Mouse (Mus musculus) adrenal gland, postnatal 14 days (tissue): ENCODE measurements around the gene Ptges3l. TPM values are rescaled to one million over a fixed set of nuclear protein-coding genes. Genes with fewer than 3 reads are reported as not detected.
"Not testable (repeated sequence)": the region's sequence is repeated elsewhere in the genome, so short reads cannot be mapped to it uniquely, and the experiment has no call there.

Experiments used
- DNase-seq: peaks from one replicate; pipeline ENCODE4 v3.0.0; 2021; ENCODE audit warnings: mixed read lengths
- long read RNA-seq, 2 experiments: library from polyadenylated mRNA; stranded (forward); transcript quantifications; one replicate each; pipeline ENCODE4 v2.0.0; 2021
- total RNA-seq: library from RNA; stranded (reverse); gene quantifications from 2 replicates; pipeline ENCODE4 v1.2.3, GENCODE M21; 2021

Ptges3l gene
- 3.2 and 5.3 TPM in 2 replicates for total RNA-seq
- long read RNA-seq, experiment 1, partial matches to known transcripts, result 2 of 5 reads
- long read RNA-seq, experiment 1, other reads (novel, unspliced or antisense), result 1 of 5 reads
- long read RNA-seq, experiment 2, partial matches to known transcripts, result 0 of 3 reads
- long read RNA-seq, experiment 2, other reads (novel, unspliced or antisense), result 0 of 3 reads

DNA sequence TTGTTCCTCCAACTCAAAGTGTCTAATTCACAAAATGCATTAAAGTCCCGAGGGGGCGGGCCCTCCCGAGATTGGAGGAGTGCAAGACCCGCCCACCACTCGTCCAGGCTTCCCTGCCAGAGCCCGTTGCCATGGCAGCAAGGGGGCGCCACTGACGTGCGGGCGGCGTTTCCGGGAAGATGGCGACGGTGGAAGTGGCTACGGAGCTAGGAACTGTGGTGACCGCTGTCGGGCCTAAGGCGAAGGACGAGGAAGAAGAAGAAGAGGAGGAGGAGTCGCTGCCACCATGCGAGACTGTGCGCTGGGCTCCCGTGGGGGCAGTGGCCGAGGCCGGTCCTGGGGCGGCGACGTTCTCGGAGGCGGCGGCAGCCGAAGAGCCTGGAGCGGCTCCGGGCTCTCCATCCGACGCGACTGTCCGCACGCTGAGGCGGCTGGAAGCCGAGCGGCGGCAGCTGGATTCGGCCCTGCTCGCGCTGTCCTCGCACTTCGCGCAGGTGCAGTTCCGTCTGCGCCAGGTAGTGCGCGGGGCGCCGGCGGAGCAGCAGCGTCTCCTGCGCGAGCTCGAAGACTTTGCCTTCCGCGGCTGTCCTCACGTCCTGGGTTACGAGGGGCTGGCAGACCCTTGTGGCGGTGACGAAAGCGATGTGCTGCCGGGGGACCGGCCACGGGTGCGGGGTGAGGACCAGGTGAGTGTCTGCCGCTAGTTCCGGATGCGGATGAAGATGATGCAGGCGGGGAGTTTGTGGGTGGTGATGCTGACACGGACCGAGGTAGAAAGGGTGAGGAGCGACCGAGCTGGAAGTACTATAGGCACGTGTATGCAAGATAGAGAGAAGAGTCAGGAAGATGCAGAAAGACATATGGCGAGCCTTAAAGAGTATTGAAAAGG is at the start of gene Ptges3l, which contains the start of gene Rundc1:
Gene Ptges3l, minus strand, starts transcription at position 409 of the 889 bp plus-strand sequence.
Gene Rundc1, plus strand, starts transcription at position 161 of the 889 bp plus-strand sequence.
- peak; percentile 100 for DNase-seq

DNA sequence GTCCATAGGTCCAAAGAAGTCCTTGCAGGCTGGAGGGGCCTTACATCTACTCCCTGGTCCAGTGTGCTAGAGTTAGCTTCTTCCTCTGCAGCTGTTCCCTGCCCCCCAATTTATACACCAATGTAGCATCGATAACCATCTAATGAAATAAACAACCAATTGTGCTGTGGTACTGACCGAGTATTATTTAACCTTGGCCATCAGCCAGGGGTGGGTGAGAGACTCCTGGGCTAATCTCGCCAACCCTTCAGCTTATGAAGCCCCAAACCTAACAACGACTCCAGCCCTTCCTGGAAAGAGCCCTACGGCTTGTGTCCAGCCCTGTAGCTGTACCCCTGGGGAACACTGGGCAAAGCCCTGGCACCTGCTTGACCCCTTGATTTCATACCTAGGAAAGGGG is 49.2 kb upstream of the Ptges3l start:
- no peak for DNase-seq

DNA sequence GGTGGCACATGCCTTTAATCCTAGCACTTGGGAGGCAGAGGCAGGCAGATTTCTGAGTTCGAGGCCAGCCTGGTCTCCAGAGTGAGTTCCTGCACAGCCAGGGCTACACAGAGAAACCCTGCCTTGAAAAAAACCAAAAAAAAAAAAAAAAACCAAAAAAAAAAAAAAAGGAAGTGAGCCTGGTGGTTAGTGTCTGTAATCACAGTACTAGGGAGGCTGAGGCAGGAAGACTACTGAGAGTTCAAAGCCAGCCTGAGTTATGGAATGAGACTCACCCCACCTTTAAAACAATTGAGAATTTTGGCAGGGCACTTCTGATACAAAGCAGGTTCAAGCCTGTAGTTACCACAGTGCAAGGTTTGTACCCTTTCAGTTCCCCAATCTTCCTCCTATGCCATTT is 48.6 kb upstream of the Ptges3l start:
- DNase-seq, result not testable (repeated sequence)

DNA sequence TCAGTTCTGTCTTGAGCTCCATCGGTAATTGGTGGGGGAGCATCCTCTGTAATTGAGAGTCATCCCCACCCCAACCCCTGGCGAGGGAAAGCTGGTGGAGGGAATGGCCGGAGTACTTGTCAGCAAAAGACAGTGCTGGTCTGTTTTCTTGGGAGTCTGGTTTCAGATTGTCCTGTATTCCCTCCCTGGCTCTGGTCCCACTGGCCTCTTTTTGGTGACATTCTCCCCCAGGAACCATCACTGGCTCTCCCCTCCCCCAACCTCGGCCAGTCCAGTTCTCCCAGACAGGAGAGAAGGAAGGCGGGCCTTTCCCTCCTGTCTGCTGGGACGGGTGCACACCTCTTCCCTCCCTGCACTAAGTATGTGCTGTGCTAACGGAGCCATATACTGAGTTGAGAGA is 47.2 kb upstream of the Ptges3l start:
- DNase-seq, result no peak

DNA sequence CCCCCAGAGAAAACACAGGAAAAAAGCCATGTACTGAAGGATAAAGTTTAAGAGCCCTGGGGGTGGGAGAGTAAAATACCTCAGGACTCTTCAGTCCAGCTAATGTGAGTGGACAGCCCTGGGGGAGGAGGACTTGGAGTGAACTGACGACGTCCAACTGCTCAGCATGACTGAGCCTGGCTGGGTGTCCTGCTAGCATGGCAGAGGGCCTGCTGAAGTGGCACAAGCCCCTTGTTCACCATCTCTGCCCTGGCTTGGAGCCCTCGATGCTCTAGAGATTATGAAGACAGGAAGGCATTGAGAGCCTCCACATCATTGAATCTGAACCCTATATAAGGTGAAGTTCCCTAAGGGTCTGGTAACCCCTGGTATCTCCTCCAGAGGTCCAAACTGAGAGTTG is 46.8 kb upstream of the Ptges3l start:
- no peak for DNase-seq

DNA sequence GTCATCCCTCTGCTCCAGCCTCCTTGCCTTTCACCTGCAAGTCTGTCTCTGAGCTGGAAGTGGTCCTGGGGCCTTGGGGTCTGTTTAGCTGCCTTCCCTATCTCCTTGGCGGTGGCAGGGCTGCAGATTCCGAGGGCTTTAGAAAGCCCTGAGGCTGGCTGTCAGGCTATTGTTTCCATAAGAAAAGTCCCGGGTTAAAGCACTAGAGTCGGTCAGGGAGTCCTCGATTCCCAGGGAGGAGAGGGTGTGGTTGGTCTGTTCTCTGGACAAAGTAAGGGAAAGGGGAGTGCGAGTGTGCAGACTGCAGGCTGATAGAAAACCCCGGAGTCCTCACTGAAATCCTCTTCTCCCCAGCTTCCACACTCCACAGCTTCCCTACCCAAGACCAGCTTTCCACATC is 45.1 kb upstream of the Ptges3l start:
- DNase-seq, result no peak

DNA sequence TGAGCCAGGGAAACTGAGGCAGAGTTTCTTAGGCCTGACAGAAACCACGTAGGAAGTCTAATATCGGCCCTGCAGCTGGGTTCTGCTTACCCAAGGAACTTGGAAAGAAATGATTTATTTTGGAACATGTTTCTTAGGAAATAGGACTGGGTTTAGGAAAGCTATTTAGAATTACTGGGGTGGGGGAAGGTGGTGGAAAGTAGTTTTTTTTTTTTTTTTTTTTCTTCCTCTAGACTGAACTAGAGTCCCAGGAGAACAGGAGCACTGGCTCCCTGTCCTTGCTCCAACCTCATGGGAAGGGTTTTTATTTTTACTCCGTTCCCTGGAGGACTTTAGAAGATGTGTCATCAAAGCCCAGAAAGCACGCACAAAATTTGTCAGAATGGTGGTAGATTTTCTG is 44.0 kb upstream of the Ptges3l start:
- DNase-seq, result no peak

DNA sequence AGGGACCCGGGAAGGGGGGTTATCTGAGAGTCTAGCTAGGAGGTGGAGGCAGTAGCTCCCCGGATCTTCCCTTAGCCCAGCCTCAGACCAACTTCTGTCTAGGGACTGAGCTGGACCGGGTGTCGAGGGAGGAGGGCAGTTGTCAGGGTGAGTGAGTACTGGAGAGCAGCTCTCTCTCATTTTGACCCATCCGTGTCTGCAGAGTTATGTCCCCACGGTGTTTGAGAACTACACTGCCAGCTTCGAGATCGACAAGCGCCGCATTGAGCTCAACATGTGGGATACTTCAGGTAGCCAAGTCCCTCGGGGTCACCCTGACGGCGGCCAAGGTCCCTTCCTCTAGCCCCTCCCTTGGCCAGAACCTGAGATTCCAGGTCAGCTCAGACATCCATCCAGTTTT is 43.6 kb upstream of the Ptges3l start:
- DNase-seq, result no peak

DNA sequence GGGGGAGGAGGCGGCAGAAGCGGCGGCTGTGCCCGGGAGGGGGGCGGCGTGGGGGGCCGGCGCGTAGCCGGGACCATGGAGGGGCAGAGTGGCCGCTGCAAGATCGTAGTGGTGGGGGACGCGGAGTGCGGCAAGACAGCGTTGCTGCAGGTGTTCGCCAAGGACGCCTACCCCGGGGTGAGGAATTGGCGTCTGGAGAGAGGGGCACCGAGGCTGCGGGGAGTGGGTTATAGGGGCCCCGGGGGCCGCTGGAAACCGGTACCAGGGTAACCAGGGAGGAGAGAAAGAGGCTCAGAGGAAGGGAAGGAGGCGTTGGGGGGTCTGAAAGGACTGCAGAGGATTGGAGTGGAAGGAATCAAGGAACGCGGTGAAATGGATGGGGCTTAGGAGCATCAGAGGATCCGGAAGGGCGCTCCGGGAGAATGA is 43.1 kb upstream of the Ptges3l start:
- DNase-seq, result no peak

DNA sequence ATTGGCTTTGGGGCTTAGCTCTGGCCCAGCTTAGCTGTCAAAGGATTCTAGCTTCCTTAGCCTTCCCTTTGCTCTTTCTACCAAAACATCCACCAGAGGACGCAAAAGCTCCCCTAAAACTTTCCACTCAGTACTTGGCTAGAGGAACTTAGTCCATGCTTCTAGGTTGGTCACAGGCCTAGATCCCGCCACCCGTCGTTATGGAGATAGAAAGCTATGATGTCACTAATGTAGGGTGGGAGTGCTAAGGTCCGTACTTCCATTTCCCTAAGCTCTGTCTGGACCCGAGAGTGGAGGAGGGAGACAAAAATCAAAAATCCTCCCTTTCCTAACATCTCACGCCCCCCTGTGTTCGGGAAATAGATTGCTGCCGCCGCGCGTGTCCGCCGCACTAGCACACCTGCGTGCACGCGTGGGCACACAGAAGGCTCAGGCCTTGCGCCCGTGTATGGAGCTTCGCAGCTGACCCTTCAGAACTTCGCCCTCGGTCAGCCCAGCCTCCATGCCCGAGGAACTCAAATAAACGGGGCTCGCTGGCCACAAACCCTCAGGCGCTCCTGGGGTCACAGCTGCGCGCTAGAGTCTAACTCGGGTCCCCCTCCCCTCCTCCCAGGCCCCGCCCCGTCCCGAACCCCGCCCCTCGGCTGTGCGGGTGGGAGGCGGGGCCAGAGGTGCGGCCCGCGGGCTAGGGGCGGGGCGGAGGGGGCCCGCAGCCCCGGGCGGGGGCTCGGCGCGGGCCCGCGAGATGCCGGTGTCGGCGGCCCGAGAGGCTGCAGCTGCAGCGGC is 42.5 kb upstream of the Ptges3l start:
- peak; percentile 84 for DNase-seq

DNA sequence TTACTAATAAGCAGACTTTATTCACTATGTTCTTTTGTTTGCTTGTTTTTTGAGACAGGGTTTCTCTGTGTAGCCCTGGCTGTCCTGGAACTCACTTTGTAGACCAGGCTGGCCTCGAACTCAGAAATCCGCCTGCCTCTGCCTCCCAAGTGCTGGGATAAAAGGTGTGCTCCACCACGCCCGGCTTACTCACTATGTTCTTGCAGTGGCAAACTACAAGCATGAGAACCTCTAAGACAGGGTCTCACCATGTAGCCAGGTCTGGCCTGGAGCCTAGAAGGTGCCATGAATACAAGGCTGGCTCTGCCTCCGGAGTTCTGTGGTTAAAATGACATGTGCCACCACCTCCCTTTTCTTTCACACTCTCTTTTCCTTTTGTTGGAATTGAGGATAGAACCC is 41.4 kb upstream of the Ptges3l start:
- not testable (repeated sequence) for DNase-seq

DNA sequence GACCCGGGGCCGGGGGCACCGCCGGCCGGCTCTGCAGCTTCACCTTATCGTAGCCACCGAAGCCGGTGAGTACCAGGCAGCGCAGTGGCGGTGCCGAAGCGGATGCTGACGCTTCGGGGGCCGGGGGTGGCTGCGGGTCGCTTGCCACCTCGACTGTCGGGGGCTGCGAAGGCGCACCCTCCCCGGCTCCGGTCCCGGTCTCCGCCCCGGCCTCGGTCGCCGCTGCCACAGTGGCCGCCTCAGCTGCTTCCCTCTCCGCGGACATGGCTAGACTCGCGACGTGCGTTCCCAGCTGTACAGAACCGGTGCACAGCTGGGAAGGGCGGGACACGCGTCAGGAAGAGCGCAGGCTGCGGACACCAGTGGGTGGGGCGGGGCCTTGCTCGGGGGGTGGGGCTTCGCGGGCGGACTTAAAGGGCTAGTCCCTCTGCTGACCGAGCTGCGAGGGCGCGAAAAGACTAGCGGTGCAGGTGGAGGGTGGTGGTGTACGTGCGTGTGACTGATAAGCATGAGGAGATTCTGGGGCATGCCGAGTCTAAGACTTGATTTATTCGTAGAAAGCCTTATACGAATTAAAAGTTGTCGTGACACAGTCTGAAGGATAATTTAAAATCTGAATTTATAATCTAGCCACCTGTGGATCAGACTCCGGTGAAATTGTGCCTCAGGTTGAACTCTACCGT is 40.9 kb upstream of the Ptges3l start, which contains the start of gene Vat1:
Gene Vat1, minus strand, starts transcription at position 362 of the 683 bp plus-strand sequence.
- DNase-seq, result peak; percentile 87

DNA sequence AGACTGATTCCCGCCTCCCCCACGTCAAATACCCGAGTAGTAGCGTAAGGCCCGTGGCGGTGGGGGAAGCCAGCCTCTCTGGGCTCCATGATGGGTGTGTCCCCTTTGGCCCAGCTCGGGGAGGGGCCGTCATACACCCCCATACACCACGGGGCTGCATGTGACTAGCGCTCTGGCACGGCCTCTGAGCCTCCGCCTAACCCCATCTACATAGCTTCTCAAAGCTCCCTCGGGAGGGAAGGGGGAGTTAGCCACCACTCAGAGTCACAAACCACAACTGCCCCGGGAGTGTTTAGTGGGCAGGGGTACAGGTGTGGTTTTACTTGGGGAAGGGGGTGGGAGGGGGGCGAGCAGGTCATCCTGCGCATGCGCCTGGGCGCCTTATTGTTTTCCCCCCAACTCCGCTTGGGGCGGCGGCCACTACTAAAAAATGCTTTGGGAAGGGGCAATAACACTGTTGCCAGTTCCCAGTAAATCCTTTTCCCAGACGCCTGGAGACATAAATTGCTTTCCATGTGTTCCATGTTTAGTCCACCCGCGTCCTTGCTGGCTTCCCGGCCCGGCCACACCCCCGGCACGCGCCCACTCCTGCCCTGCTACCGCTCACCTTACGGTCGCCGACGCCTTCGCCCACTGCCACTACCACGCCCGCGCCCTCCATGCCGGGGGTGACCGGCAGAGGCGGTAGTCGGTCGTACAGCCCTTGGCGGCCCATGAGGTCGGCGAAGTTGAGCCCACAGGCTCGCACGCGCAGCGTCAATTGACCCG is 40.2 kb upstream of the Ptges3l start:
- DNase-seq, result peak; percentile 83

DNA sequence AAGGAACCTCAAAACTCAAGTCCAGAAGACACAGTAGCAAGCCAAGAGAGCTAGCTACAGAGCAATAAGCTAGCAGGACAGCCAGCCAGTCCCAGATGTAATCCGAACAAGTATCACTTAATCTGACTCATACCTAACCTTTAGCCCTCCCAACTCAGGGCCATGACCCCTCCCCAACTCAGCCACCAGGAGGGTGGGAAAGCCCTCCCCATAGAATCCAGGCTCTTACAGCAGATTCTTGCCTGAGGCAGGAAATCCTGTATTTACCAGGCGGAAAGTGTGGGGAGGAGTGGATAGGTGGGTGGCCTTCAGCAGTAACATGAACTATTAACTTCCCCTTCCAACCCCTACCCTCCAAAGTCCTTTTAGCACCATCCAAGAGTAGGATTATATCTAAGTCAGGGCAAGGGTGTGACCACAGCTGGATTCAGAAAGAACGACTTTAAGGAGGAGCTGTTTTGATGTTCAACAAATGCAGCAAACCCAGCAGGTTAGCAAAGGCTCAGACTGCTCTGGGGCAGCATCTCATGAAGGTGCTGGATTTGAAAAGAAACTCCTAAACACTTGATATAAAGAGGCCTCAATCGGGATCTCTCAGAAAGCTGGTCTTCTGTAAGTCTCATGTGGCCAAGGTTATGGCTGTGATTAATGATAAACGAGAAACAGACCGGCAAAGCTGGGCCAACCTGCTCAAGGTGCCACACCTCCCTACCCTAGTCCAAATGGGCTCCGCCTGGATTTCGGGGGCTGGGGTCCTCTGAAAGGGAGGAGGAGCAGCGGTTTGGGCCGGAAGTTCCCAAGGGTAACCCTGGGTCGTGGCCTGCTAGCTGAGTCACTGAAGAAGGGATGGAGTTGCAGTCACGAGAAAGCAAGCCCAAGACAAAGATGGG is 39.3 kb upstream of the Ptges3l start, which contains the start of gene Rnd2:
Gene Rnd2, plus strand, starts transcription at position 789 of the 890 bp plus-strand sequence.
- peak; percentile 55 for DNase-seq

DNA sequence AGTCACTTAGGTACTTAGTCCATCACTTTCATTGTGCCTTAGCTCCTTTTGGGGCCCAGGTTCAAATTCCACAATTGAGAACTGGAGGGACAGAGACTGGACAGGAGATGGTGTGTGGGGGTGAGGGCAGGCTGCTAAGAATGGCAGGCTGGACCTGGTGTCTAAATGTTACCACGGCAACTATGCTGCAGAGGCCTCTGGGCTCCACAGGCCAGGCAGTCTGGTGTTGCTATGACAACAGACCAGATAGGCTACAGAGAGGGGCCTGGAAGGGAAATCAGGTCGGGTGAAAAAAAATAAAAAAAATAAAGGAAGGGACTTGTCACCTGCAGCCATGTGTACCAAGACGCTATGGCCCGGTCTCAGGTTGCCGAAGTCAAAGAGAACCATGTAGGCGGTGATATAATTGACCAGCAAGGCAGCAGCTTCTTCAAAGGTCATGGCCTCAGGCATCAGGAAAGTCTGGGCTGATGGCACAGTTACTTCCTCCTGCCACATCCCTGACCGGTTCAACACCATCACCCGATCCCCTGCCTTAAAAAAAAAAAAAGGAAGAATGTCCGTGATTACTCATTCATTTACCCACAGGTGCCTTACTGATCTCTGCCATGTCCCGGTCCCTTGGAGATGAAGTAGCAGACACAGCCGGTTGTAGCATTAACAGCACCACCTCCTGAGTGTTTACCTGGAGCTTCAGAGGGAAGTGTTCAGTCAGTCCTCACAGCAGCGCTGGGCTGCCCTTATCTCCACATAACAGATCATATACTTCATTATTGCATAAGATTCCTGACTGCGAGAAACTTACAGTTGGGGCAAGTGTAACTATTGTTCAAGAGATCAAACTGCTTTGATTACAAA is 37.7 kb upstream of the Ptges3l start:
- no peak for DNase-seq

DNA sequence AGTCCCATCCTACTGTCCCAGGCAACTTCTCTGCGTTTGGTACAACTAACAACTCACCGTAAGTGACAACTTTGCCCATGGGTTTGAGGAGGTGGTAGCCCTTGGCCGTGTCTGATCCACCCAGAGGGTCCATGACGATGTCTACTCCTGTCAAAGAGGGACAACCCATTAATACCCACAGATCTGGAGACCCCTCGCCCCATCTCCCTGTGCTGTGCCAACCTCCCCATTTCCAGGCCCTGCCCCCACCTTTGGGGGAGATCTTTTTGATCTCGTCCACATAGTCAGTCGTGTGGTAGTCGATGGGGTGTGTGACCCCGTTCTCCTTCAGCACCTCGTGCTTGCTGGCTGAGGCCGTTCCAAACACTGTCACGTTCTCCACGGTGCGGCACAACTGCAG is 37.0 kb upstream of the Ptges3l start:
- DNase-seq, result no peak

DNA sequence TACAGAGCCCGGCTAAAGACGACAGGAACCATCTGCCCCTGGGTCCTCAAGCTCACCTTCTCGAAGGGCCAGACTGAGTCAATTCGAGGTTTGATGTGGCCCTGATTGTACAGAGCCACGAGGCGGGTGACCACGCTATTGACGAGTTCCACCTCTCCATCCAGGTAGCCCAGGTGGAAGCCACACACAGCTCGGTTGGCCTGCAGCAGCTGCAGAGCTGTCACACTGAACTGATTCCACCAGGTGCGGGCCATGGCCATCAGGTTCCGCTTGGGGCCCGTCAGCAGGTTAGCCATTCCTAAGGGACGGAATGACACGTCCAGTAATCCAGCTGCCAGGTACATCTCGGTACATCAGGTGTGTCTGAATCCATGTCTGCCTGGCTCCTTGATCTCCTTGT is 35.2 kb upstream of the Ptges3l start:
- no peak for DNase-seq

DNA sequence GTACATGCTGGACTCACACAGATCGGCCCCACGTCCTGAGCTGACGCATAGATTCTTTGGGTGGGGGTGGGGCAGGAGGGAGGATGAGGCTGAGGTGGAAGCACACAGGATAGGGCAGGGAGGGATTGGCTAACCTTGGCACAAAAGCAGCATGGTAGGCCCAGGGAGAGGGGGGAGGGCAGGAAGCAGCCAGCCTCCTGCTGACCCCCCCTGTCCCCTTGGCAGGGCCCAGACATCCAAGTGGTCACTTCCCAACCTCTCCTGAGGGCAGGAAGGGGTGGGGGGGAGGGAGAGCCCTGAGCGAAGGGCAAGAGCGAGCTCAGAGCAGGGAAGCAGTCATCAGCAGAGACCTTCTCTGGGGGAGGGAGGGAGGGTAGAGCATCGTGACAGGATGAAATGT is 34.6 kb upstream of the Ptges3l start:
- peak; percentile 58 for DNase-seq

DNA sequence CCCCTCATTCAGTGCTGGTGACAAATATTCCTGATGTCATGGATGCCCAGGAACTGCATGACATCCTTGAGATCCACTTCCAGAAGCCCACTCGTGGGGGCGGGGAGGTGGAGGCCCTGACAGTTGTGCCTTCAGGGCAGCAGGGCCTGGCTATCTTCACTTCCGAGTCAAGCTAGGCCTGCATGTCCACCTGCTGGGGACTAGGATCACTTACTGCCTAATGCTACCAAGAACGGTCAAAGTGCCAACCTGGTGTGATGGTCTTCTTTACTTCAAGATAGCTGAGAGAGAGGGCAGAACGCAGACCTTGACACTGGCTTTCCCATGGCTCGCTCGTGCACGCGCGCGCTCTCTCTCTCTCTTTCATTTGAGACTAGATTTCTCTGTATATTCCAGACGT is 33.1 kb upstream of the Ptges3l start:
- no peak for DNase-seq
